Mouse (Mus musculus): ENCODE measurements around the gene Cfap99. TPM values are rescaled to one million over a fixed set of nuclear protein-coding genes. Genes with fewer than 3 reads are reported as not detected.

The Cfap99 gene
- total and polyA plus RNA-seq, 3 experiments = not detected

- Histone ChIP-seq H3K27me3 (ENCODE audit: control insufficient read depth in 1 of 2, insufficient read depth in 2 of 2, low read length in 2 of 2) (no peaks in the 10 kb centered on the region), H3K79me2 (ENCODE audit: control insufficient read depth, insufficient read depth, low read length, poor library complexity) (no peaks in the 10 kb centered on the region; the same call in 1 of the 2 replicates), H3K4me3 (ENCODE audit: control insufficient read depth in 1 of 2, insufficient read depth in 1 of 2, low read depth in 2 of 2, low read length in 2 of 2) (no peak overlapping the region)
Measured at GRCm38 (mm10) chr5:34352084-34352631, 63.8 kb downstream of the Cfap99 start.

GRCm38 (mm10) chr5:34360261-34360660 lies 71.9 kb downstream of the Cfap99 start:
- Histone ChIP-seq H3K27me3 (ENCODE audit: control insufficient read depth in 1 of 2, insufficient read depth in 2 of 2, low read length in 2 of 2) (no peaks in the 10 kb centered on the region), H3K9ac (ENCODE audit: control insufficient read depth, low read depth, low read length, poor library complexity, severe bottlenecking) (no peak overlapping the region), H3K79me2 (ENCODE audit: control insufficient read depth, insufficient read depth, low read length, poor library complexity) (no peaks in the 10 kb centered on the region; the same call in 1 of the 2 replicates), H3K36me3 (ENCODE audit: control insufficient read depth in 1 of 2, insufficient read depth in 2 of 2, low read length in 2 of 2) (peaks cover 0 to 32% of the 10 kb centered on the region in 2 experiments; a peak in 2 of 4 replicates), H3K9me3 (replicated peaks; ENCODE audit: insufficient read depth, low read length) (no peaks in the 10 kb centered on the region), H3K4me3 (ENCODE audit: control insufficient read depth in 1 of 2, insufficient read depth in 1 of 2, low read depth in 2 of 2, low read length in 2 of 2) (no peak overlapping the region), H3K27ac (ENCODE audit: control insufficient read depth, low read depth, low read length) (no peak overlapping the region), H3K4me1 (ENCODE audit: control insufficient read depth in 1 of 2, insufficient read depth in 2 of 2, low read length in 2 of 2) (no peaks in the 10 kb centered on the region)
- no peak for DNase-seq (ENCODE audit: low read depth, low spot score)
- TF ChIP-seq MAFK (IDR thresholded peaks at IDR 0.05; ENCODE audit: borderline replicate concordance, low read depth, low read length) (no peak), POLR2AphosphoS2 (IDR thresholded peaks at IDR 0.05; ENCODE audit: low read length) (no peak; the same call in 1 of the 2 replicates)

More at GRCm38 (mm10) chr5:34352084-34352631, 63.8 kb downstream of the Cfap99 start:
- Histone ChIP-seq H3K4me1 (ENCODE audit: control insufficient read depth in 1 of 2, insufficient read depth in 2 of 2, low read length in 2 of 2) (no peaks in the 10 kb centered on the region), H3K27ac (ENCODE audit: control insufficient read depth, low read depth, low read length) (no peak overlapping the region), H3K9ac (ENCODE audit: control insufficient read depth, low read depth, low read length, poor library complexity, severe bottlenecking) (no peak overlapping the region), H3K9me3 (replicated peaks; ENCODE audit: insufficient read depth, low read length) (no peaks in the 10 kb centered on the region), H3K36me3 (ENCODE audit: control insufficient read depth in 1 of 2, insufficient read depth in 2 of 2, low read length in 2 of 2) (peaks cover 0 to 60% of the 10 kb centered on the region in 2 experiments; a peak in 2 of 4 replicates)
- TF ChIP-seq MYC (IDR thresholded peaks at IDR 0.05; ENCODE audit: low read depth, low read length) (no peak), MYB (IDR thresholded peaks at IDR 0.05; ENCODE audit: low read depth, low read length) (no peak), GABPA (IDR thresholded peaks at IDR 0.05; ENCODE audit: low read depth, low read length) (no peak), MAX (IDR thresholded peaks at IDR 0.05; ENCODE audit: low read length) (no peak), SIN3A (IDR thresholded peaks at IDR 0.05; ENCODE audit: low read length) (no peak), ZNF384 (IDR thresholded peaks at IDR 0.05; ENCODE audit: low read depth, low read length) (no peak), JUND (IDR thresholded peaks at IDR 0.05; ENCODE audit: low read depth, low read length) (no peak), ZKSCAN1 (IDR thresholded peaks at IDR 0.05; ENCODE audit: low read depth, low read length) (no peak)
- DNase-seq (ENCODE audit: low read depth, low spot score) = no peak

- H3K79me2 ChIP-seq (ENCODE audit: control insufficient read depth, insufficient read depth, low read length, poor library complexity) = no peaks in the 10 kb centered on the region; the same call in 1 of the 2 replicates
- TF ChIP-seq ZNF384 (IDR thresholded peaks at IDR 0.05; ENCODE audit: low read depth, low read length) (peak; percentile 82), GABPA (IDR thresholded peaks at IDR 0.05; ENCODE audit: low read depth, low read length) (no peak), MAX (IDR thresholded peaks at IDR 0.05; ENCODE audit: low read length) (no peak), HCFC1 (IDR thresholded peaks at IDR 0.05; ENCODE audit: low read depth, low read length) (no peak), CHD2 (IDR thresholded peaks at IDR 0.05; ENCODE audit: low read length) (no peak), POLR2AphosphoS5 (IDR thresholded peaks at IDR 0.05; ENCODE audit: borderline replicate concordance, low read depth, low read length) (no peak)
- H3K9ac ChIP-seq (ENCODE audit: control insufficient read depth, low read depth, low read length, poor library complexity, severe bottlenecking) = no peak overlapping the region
- H3K4me1 ChIP-seq (ENCODE audit: control insufficient read depth in 1 of 2, insufficient read depth in 2 of 2, low read length in 2 of 2) = no peaks in the 10 kb centered on the region
- H3K36me3 ChIP-seq (ENCODE audit: control insufficient read depth in 1 of 2, insufficient read depth in 2 of 2, low read length in 2 of 2) = peaks cover 0 to 23% of the 10 kb centered on the region in 2 experiments; a peak in 2 of 4 replicates
- no peak for DNase-seq (ENCODE audit: low read depth, low spot score)
- H3K9me3 ChIP-seq (replicated peaks; ENCODE audit: insufficient read depth, low read length) = no peaks in the 10 kb centered on the region
- H3K4me3 ChIP-seq (ENCODE audit: control insufficient read depth in 1 of 2, insufficient read depth in 1 of 2, low read depth in 2 of 2, low read length in 2 of 2) = no peak overlapping the region
- no peaks in the 10 kb centered on the region for H3K27me3 ChIP-seq (ENCODE audit: control insufficient read depth in 1 of 2, insufficient read depth in 2 of 2, low read length in 2 of 2)
- no peak overlapping the region for H3K27ac ChIP-seq (ENCODE audit: control insufficient read depth, low read depth, low read length)
Measured at GRCm38 (mm10) chr5:34363115-34363514, 74.7 kb downstream of the Cfap99 start.
